Mouse (Mus musculus): ENCODE data around the gene Adh6a. TPM values are rescaled to one million over a fixed set of nuclear protein-coding genes. Genes with fewer than 3 reads are reported as not detected.
"Not testable (repeated sequence)": the region's sequence is repeated elsewhere in the genome, so short reads cannot be mapped to it uniquely, and the experiment has no call there.

Gene Adh6a
- total RNA-seq, 2 experiments from 2014 or later, result not detected

GRCm38 (mm10) chr3:138325001-138325400 lies 11.9 kb downstream of the Adh6a start:
- no peak for DNase-seq (ENCODE audit: low spot score in 2 of 2)

GRCm38 (mm10) chr3:138325466-138325865 lies 12.4 kb downstream of the Adh6a start:
- no peak for DNase-seq (ENCODE audit: low spot score in 2 of 2)

GRCm38 (mm10) chr3:138333910-138334309 lies 20.8 kb downstream of the Adh6a start:
- DNase-seq (ENCODE audit: low spot score in 2 of 2), result no peak

- DNase-seq (ENCODE audit: low spot score in 2 of 2), result no peak
Observed at GRCm38 (mm10) chr3:138334320-138334719, 21.2 kb downstream of the Adh6a start.

GRCm38 (mm10) chr3:138335566-138335965 lies 22.5 kb downstream of the Adh6a start:
- DNase-seq (ENCODE audit: low spot score in 2 of 2), result no peak

GRCm38 (mm10) chr3:138336104-138336754 lies 23.1 kb downstream of the Adh6a start:
- DNase-seq (ENCODE audit: low spot score in 2 of 2), result no peak

- DNase-seq (ENCODE audit: low spot score in 2 of 2), result no peak
Observed at GRCm38 (mm10) chr3:138341471-138341870, 28.4 kb downstream of the Adh6a start, which contains the start of gene Adh6b. TSS of gene Adh6b (plus strand) at chr3:138341775.

GRCm38 (mm10) chr3:138347041-138347440 lies 34.0 kb downstream of the Adh6a start:
- DNase-seq (ENCODE audit: low spot score in 2 of 2), result no peak

GRCm38 (mm10) chr3:138352012-138352809 lies 39.1 kb downstream of the Adh6a start:
- no peak for DNase-seq (ENCODE audit: low spot score in 2 of 2)

- no peak for DNase-seq (ENCODE audit: low spot score in 2 of 2)
Observed at GRCm38 (mm10) chr3:138358856-138359255, 45.8 kb downstream of the Adh6a start.

- no peak for DNase-seq (ENCODE audit: low spot score in 2 of 2)
Observed at GRCm38 (mm10) chr3:138360721-138361120, 47.6 kb downstream of the Adh6a start.

- DNase-seq (ENCODE audit: low spot score in 2 of 2), result no peak
Observed at GRCm38 (mm10) chr3:138362920-138363319, 49.8 kb downstream of the Adh6a start.

- no peak for DNase-seq (ENCODE audit: low spot score in 2 of 2)
Observed at GRCm38 (mm10) chr3:138366181-138366580, 53.1 kb downstream of the Adh6a start.

GRCm38 (mm10) chr3:138369546-138369945 lies 56.5 kb downstream of the Adh6a start:
- DNase-seq (ENCODE audit: low spot score in 2 of 2), result no peak

GRCm38 (mm10) chr3:138370289-138370688 lies 57.2 kb downstream of the Adh6a start:
- not testable (repeated sequence) for DNase-seq (ENCODE audit: low spot score in 2 of 2)

GRCm38 (mm10) chr3:138373920-138374319 lies 60.8 kb downstream of the Adh6a start:
- DNase-seq (ENCODE audit: low spot score in 2 of 2), result no peak

- DNase-seq (ENCODE audit: low spot score in 2 of 2), result no peak
Observed at GRCm38 (mm10) chr3:138375148-138375547, 62.1 kb downstream of the Adh6a start.

Other genes with a start within 250 kb of the Adh6a start
- gene 1110002E22Rik, start 248.2 kb upstream of the Adh6a start, total RNA-seq (2021), result 1 to 10 TPM; 1.4 TPM
- gene Gm5105, start 245.9 kb upstream of the Adh6a start, total RNA-seq (2021), result under 1 TPM in 1 of 2 experiments, not detected in 1; 0.32 TPM
- 1 to 10 TPM; 5.1 to 7.9 TPM for gene Trmt10a, start 169.8 kb upstream of the Adh6a start, total RNA-seq (2021)
- gene Mttp, start 168.3 kb upstream of the Adh6a start, total RNA-seq (2021), result 1 to 10 TPM; 4.5 to 5.0 TPM
- not detected for gene 4930579F01Rik, start 119.5 kb upstream of the Adh6a start, total RNA-seq (2021)
- under 1 TPM in 1 of 2 experiments, not detected in 1; 0.09 TPM for gene Adh7, start 95.5 kb upstream of the Adh6a start, total RNA-seq (2021)
- gene Adh1, start 52.3 kb upstream of the Adh6a start, total RNA-seq (2021), result 1 to 10 TPM; 1.0 to 1.7 TPM
- not detected for gene Adh6b, start 28.5 kb downstream of the Adh6a start, total RNA-seq (2021)
- not detected for gene Adh4, start 102.2 kb downstream of the Adh6a start, total RNA-seq (2021)
- gene Adh5, start 129.8 kb downstream of the Adh6a start, total RNA-seq (2021), result 10 to 100 TPM; 83.1 to 83.9 TPM
- gene Metap1, start 176.2 kb downstream of the Adh6a start, total RNA-seq (2021), result 10 to 100 TPM; 43.1 to 45.0 TPM
- 100 to 1,000 TPM; 151 to 169 TPM for gene Eif4e, start 212.9 kb downstream of the Adh6a start, total RNA-seq (2021)